Mouse (Mus musculus): ENCODE results near the gene Akap11. TPM values are rescaled to one million over a fixed set of nuclear protein-coding genes. Genes with fewer than 3 reads are reported as not detected.

Gene Akap11
- polyA plus RNA-seq, 2 experiments = 5.4 to 8.2 TPM

DNA sequence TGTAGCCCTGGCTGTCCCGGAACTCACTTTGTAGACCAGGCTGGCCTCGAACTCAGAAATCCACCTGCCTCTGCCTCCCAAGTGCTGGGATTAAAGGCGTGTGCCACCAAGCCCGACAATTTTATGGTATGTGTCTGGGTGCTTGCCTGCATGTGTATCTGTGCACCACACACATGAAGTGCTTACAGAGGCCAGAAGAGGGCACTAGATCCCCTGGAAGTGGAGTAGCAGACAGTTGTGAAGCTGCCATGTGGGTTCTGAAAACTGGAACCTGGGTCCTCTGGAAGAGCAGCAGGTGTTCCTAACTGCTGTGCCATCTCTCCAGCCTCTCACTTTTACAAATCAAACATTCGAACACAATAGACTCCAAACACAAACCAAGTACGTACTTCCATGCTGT, 17.1 kb upstream of the Akap11 start:
- no peak overlapping the region for H3K27ac ChIP-seq
- H3K9ac ChIP-seq (replicated peaks) = no peak overlapping the region
- H3K9me3 ChIP-seq (ENCODE audit: control insufficient read depth, low read length) = no peaks in the 10 kb centered on the region
- H3K4me2 ChIP-seq (ENCODE audit: low read depth) = no peak overlapping the region
- no peak for DNase-seq (ENCODE audit: low read depth in 3 of 3, low spot score in 3 of 3)
- no peaks in the 10 kb centered on the region for H3K4me1 ChIP-seq (replicated peaks; ENCODE audit: control insufficient read depth in 2 of 2, insufficient read depth in 2 of 2, low read length in 1 of 2)
- 64% methylated on average over 6 of the region's 6 CpGs for WGBS (ENCODE audit: insufficient replicate concordance)
- TF ChIP-seq EP300 (IDR thresholded peaks at IDR 0.05; ENCODE audit: low read depth) (no peak), CTCF (IDR thresholded peaks at IDR 0.05; ENCODE audit: low read depth) (peak; percentile 45)
- H3K4me3 ChIP-seq (ENCODE audit: insufficient read depth in 1 of 2, low read depth in 2 of 2, low read length in 2 of 2) = no peak overlapping the region
- no peaks in the 10 kb centered on the region for H3K27me3 ChIP-seq (ENCODE audit: control insufficient read depth, insufficient read depth, low read length)
- no peaks in the 10 kb centered on the region for H3K36me3 ChIP-seq (replicated peaks; ENCODE audit: control insufficient read depth, insufficient read depth, low read depth)
- ATAC-seq (ENCODE audit: insufficient read depth) = no peak

DNA sequence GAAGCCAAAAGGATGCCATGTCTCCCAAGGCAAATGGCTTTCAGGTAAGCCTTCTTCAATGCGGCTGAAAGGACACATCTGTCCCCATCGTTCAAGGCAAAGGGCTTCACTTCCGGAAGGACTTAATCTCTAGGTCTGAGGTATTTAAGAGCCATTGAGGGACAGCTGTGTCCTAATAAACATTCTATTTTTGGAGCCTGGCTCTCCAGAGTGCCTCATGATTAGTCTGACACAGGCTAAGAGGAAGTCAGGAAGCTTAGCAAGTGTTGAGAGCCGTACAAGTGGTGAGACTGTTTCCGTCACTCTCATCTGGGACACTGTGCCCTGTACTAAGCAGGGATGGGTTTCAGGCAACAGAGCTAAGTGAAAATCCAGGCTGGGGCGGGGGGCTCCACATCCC, 12.2 kb upstream of the Akap11 start:
- no peak for DNase-seq (ENCODE audit: low read depth in 3 of 3, low spot score in 3 of 3)
- H3K4me2 ChIP-seq (ENCODE audit: low read depth) = no peak overlapping the region
- no peak overlapping the region for H3K4me3 ChIP-seq (ENCODE audit: insufficient read depth in 1 of 2, low read depth in 2 of 2, low read length in 2 of 2)
- no peak overlapping the region for H3K9ac ChIP-seq (replicated peaks)
- H3K9me3 ChIP-seq (ENCODE audit: control insufficient read depth, low read length) = no peaks in the 10 kb centered on the region
- TF ChIP-seq CTCF (IDR thresholded peaks at IDR 0.05; ENCODE audit: low read depth) (no peak), EP300 (IDR thresholded peaks at IDR 0.05; ENCODE audit: low read depth) (no peak)
- ATAC-seq (ENCODE audit: insufficient read depth) = no peak
- no peaks in the 10 kb centered on the region for H3K4me1 ChIP-seq (replicated peaks; ENCODE audit: control insufficient read depth in 2 of 2, insufficient read depth in 2 of 2, low read length in 1 of 2)
- H3K27ac ChIP-seq = no peak overlapping the region
- no peaks in the 10 kb centered on the region for H3K36me3 ChIP-seq (replicated peaks; ENCODE audit: control insufficient read depth, insufficient read depth, low read depth)
- 19% methylated on average over 6 of the region's 6 CpGs for WGBS (ENCODE audit: insufficient replicate concordance)
- H3K27me3 ChIP-seq (ENCODE audit: control insufficient read depth, insufficient read depth, low read length) = no peaks in the 10 kb centered on the region

- H3K27me3 ChIP-seq (ENCODE audit: control insufficient read depth, insufficient read depth, low read length) = no peaks in the 10 kb centered on the region
- no peak overlapping the region for H3K27ac ChIP-seq
- H3K4me2 ChIP-seq (ENCODE audit: low read depth) = no peak overlapping the region
- no peak overlapping the region for H3K4me3 ChIP-seq (ENCODE audit: insufficient read depth in 1 of 2, low read depth in 2 of 2, low read length in 2 of 2)
- 77% methylated on average over 3 of the region's 3 CpGs for WGBS (ENCODE audit: insufficient replicate concordance)
- H3K9ac ChIP-seq (replicated peaks) = no peak overlapping the region
- H3K4me1 ChIP-seq (replicated peaks; ENCODE audit: control insufficient read depth in 2 of 2, insufficient read depth in 2 of 2, low read length in 1 of 2) = peaks cover 4 to 10% of the 10 kb centered on the region in 2 experiments; a peak in 3 of 4 replicates
- H3K36me3 ChIP-seq (replicated peaks; ENCODE audit: control insufficient read depth, insufficient read depth, low read depth) = no peaks in the 10 kb centered on the region
- no peaks in the 10 kb centered on the region for H3K9me3 ChIP-seq (ENCODE audit: control insufficient read depth, low read length)
- no peak for ATAC-seq (ENCODE audit: insufficient read depth)
- DNase-seq (ENCODE audit: low read depth in 3 of 3, low spot score in 3 of 3) = no peak
- TF ChIP-seq CTCF (IDR thresholded peaks at IDR 0.05; ENCODE audit: low read depth) = no peak
Measured at GRCm38 (mm10) chr14:78541319-78541718, 4.7 kb upstream of the Akap11 start.

GRCm38 (mm10) chr14:78539821-78540220, 3.2 kb upstream of the Akap11 start:
- no peaks in the 10 kb centered on the region for H3K27me3 ChIP-seq (ENCODE audit: control insufficient read depth, insufficient read depth, low read length)
- H3K4me2 ChIP-seq (ENCODE audit: low read depth) = no peak overlapping the region
- H3K4me1 ChIP-seq (replicated peaks; ENCODE audit: control insufficient read depth in 2 of 2, insufficient read depth in 2 of 2, low read length in 1 of 2) = peaks cover 7 to 14% of the 10 kb centered on the region in 2 experiments; a peak in 3 of 4 replicates
- no peaks in the 10 kb centered on the region for H3K9me3 ChIP-seq (ENCODE audit: control insufficient read depth, low read length)
- ATAC-seq (ENCODE audit: insufficient read depth) = no peak
- WGBS (ENCODE audit: insufficient replicate concordance) = 52% methylated on average over 1 of the region's 1 CpGs
- no peak overlapping the region for H3K27ac ChIP-seq
- no peak for DNase-seq (ENCODE audit: low read depth in 3 of 3, low spot score in 3 of 3)
- H3K9ac ChIP-seq (replicated peaks) = no peak overlapping the region
- H3K4me3 ChIP-seq (ENCODE audit: insufficient read depth in 1 of 2, low read depth in 2 of 2, low read length in 2 of 2) = no peak overlapping the region
- no peak for TF ChIP-seq EP300 (IDR thresholded peaks at IDR 0.05; ENCODE audit: low read depth)
- no peak for TF ChIP-seq CTCF (IDR thresholded peaks at IDR 0.05; ENCODE audit: low read depth)
- H3K36me3 ChIP-seq (replicated peaks; ENCODE audit: control insufficient read depth, insufficient read depth, low read depth) = no peaks in the 10 kb centered on the region

GRCm38 (mm10) chr14:78538572-78539320, 2.1 kb upstream of the Akap11 start:
- H3K4me3 ChIP-seq (ENCODE audit: insufficient read depth in 1 of 2, low read depth in 2 of 2, low read length in 2 of 2) = no peak overlapping the region
- TF ChIP-seq CTCF (IDR thresholded peaks at IDR 0.05; ENCODE audit: low read depth) = no peak
- no peak for TF ChIP-seq EP300 (IDR thresholded peaks at IDR 0.05; ENCODE audit: low read depth)
- no peak overlapping the region for H3K9ac ChIP-seq (replicated peaks)
- no peaks in the 10 kb centered on the region for H3K9me3 ChIP-seq (ENCODE audit: control insufficient read depth, low read length)
- H3K27ac ChIP-seq = no peak overlapping the region
- ATAC-seq (ENCODE audit: insufficient read depth) (no peak), DNase-seq (ENCODE audit: low read depth in 3 of 3, low spot score in 3 of 3) (no peak)
- no peak overlapping the region for H3K4me2 ChIP-seq (ENCODE audit: low read depth)
- H3K27me3 ChIP-seq (ENCODE audit: control insufficient read depth, insufficient read depth, low read length) = no peaks in the 10 kb centered on the region
- 60% methylated on average over 5 of the region's 5 CpGs for WGBS (ENCODE audit: insufficient replicate concordance)
- no peaks in the 10 kb centered on the region for H3K36me3 ChIP-seq (replicated peaks; ENCODE audit: control insufficient read depth, insufficient read depth, low read depth)
- H3K4me1 ChIP-seq (replicated peaks; ENCODE audit: control insufficient read depth in 2 of 2, insufficient read depth in 2 of 2, low read length in 1 of 2) = peaks cover 7 to 17% of the 10 kb centered on the region in 2 experiments; a peak in 3 of 4 replicates

Data from liver, embryonic 14.5 days (tissue).